Mouse (Mus musculus) thymus, adult 2 months (tissue): ENCODE data around the gene Gm21964.

ENCODE experiments used
- CTCF ChIP-seq: fragments of 200-500 bp; IDR thresholded peaks from 2 replicates; pipeline ENCODE4 v1.5.1; 2012; ENCODE audit warnings: mild to moderate bottlenecking, control low read depth, low read length, moderate library complexity, borderline replicate concordance; ENCODE audit not compliant: control insufficient read depth, poor library complexity, insufficient read depth; ENCODE audit errors: extremely low read depth
- POLR2A ChIP-seq: fragments of 200-500 bp; IDR thresholded peaks from 2 replicates; pipeline ENCODE4 v1.6.1; 2012; ENCODE audit warnings: mild to moderate bottlenecking, low read length, control low read depth, moderate library complexity; ENCODE audit not compliant: control insufficient read depth, poor library complexity, insufficient read depth; ENCODE audit errors: extremely low read depth

- TF ChIP-seq CTCF: no peak
- TF ChIP-seq POLR2A: no peak
Observed at GRCm38 (mm10) chr8:110100907-110101306, at the start of gene Gm21964.
